Mouse (Mus musculus) hindbrain, embryonic 15.5 days (tissue): Measurements from ENCODE around the gene P2ry2. TPM values are rescaled to one million over a fixed set of nuclear protein-coding genes. Genes with fewer than 3 reads are reported as not detected.

Source experiments
- ATAC-seq: fragments of 200-750 bp; cut with Nextera tagmentation; 2 replicates; pipeline ENCODE4 v1.8.0; 2017; ENCODE audit warnings: low read depth, moderate number of reproducible peaks, moderate TSS enrichment; ENCODE audit not compliant: low FRiP score
- H3K27ac ChIP-seq: fragments of 300-500 bp; sonication (generic); replicated peaks from 2 replicates; pipeline ENCODE4 v1.5.1; 2015; ENCODE audit warnings: mild to moderate bottlenecking, inconsistent platforms
- H3K27me3 ChIP-seq: fragments of 300-500 bp; sonication (generic); 2 replicates; pipeline ENCODE4 v1.6.1; 2015; ENCODE audit warnings: control low read depth, inconsistent platforms
- H3K36me3 ChIP-seq: fragments of 300-500 bp; sonication (generic); 2 replicates; pipeline ENCODE4 v1.6.1; 2015; ENCODE audit warnings: control low read depth, inconsistent platforms
- H3K4me1 ChIP-seq: fragments of 300-500 bp; sonication (generic); replicated peaks from 2 replicates; pipeline ENCODE4 v1.6.1; 2015; ENCODE audit warnings: control low read depth, inconsistent platforms
- H3K4me2 ChIP-seq: fragments of 300-500 bp; sonication (generic); 2 replicates; pipeline ENCODE4 v1.6.1; 2015; ENCODE audit warnings: moderate library complexity, mild to moderate bottlenecking, inconsistent platforms
- H3K4me3 ChIP-seq: fragments of 300-500 bp; sonication (generic); 2 replicates; pipeline ENCODE4 v1.5.1; 2015; ENCODE audit warnings: mild to moderate bottlenecking, inconsistent platforms
- H3K9ac ChIP-seq: fragments of 300-500 bp; sonication (generic); 2 replicates; pipeline ENCODE4 v1.6.1; 2015; ENCODE audit warnings: inconsistent platforms
- H3K9me3 ChIP-seq: fragments of 300-500 bp; sonication (generic); 2 replicates; pipeline ENCODE4 v1.6.1; 2016; ENCODE audit warnings: control low read depth, inconsistent platforms
- WGBS: fragments of 180-500 bp; shearing (Covaris S2); methylation state at CpG from one replicate; pipeline ENCODE4 v1.1.7; 2015; 5-methylcytosine and 5-hydroxymethylcytosine counted together
- polyA plus RNA-seq: library from polyadenylated mRNA; unstranded; fragments of >200 nt; fragmentation: Nextera tagmentation; extraction: Ambion mirVana; gene quantifications from 2 replicates; pipeline ENCODE4 v1.2.1, GENCODE M21; 2015

P2ry2 gene
- polyA plus RNA-seq, 1 experiment from 2014 or later, result 0.39 TPM

- Histone ChIP-seq H3K4me2 (no peak overlapping the region), H3K36me3 (no peaks in the 10 kb centered on the region), H3K4me1 (no peaks in the 10 kb centered on the region), H3K9ac (no peak overlapping the region), H3K9me3 (no peaks in the 10 kb centered on the region), H3K4me3 (no peak overlapping the region), H3K27ac (no peak overlapping the region), H3K27me3 (no peaks in the 10 kb centered on the region)
- no peak for ATAC-seq
- 69% methylated on average over 12 of the region's 12 CpGs for WGBS
Measured at GRCm38 (mm10) chr7:100950481-100951010, 62.1 kb downstream of the P2ry2 start.

DNA sequence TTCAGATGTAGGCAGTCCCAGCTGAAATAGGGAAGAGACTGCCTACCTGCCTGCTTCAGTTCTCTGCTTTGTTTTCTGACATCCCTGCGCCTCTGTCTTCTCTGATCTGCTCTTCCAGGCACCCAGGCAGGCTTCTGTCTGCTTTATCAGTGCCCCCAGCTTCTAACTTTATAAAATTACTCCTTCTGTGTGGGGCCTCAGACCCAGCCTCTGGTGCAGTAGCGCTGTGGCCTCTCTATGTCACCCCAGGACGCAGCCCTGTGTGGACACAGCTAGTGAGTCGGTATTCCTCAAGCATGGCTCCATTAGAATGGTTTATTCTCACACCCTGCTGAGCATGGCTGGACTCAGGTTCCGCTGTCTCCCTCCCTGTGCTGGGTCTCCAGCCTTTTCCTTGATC, 62.6 kb downstream of the P2ry2 start:
- H3K4me3 ChIP-seq, result no peak overlapping the region
- no peak for ATAC-seq
- no peaks in the 10 kb centered on the region for H3K27me3 ChIP-seq
- no peak overlapping the region for H3K27ac ChIP-seq
- no peak overlapping the region for H3K4me2 ChIP-seq
- H3K36me3 ChIP-seq, result no peaks in the 10 kb centered on the region
- no peaks in the 10 kb centered on the region for H3K4me1 ChIP-seq
- no peaks in the 10 kb centered on the region for H3K9me3 ChIP-seq
- 62% methylated on average over 5 of the region's 5 CpGs for WGBS
- H3K9ac ChIP-seq, result no peak overlapping the region

Other genes starting within 250 kb of the P2ry2 start
- 5.6 TPM in 2 replicates for gene Relt, start 149.4 kb downstream of the P2ry2 start, polyA plus RNA-seq
- 12.9 and 14.6 TPM in 2 replicates for gene Arhgef17, start 80.8 kb downstream of the P2ry2 start, polyA plus RNA-seq
- gene P2ry6, start 38.2 kb downstream of the P2ry2 start, polyA plus RNA-seq, result 3.2 and 4.4 TPM in 2 replicates
- gene Fchsd2, start 80.0 kb upstream of the P2ry2 start, polyA plus RNA-seq, result 40.5 TPM in 2 replicates